Mouse (Mus musculus): ENCODE results near the gene Slc4a4. TPM values are rescaled to one million over a fixed set of nuclear protein-coding genes. Genes with fewer than 3 reads are reported as not detected.
A peak's percentile ranks its signal among the peaks of the same experiment; 100 is the strongest.
"Not testable (repeated sequence)": the region's sequence is repeated elsewhere in the genome, so short reads cannot be mapped to it uniquely, and the experiment has no call there.

The Slc4a4 gene
- total RNA-seq, 1 experiment from 2014 or later = 30.5 TPM

GRCm38 (mm10) chr5:89087916-89088315, 201.3 kb downstream of the Slc4a4 start:
- no peak for DNase-seq

DNA sequence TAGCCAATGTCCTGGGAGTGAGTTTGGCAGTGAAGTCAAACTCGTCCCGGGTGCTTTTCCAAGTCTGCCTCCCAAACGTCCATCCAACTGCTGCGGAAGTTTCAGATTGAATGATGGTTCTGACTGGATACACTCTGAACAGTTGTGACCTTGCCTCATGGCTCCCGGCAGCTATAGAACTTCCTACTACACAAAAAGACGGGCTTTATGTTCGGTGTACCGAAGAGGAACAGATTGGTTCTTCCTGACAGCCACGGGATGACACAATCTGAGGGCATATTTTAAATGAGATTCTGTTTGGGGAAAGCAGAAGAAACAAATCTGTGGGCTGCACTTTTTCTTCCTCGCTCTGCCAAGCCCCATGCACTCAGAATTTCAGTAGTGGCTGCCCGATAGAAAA, 201.8 kb downstream of the Slc4a4 start:
- no peak for DNase-seq

DNA sequence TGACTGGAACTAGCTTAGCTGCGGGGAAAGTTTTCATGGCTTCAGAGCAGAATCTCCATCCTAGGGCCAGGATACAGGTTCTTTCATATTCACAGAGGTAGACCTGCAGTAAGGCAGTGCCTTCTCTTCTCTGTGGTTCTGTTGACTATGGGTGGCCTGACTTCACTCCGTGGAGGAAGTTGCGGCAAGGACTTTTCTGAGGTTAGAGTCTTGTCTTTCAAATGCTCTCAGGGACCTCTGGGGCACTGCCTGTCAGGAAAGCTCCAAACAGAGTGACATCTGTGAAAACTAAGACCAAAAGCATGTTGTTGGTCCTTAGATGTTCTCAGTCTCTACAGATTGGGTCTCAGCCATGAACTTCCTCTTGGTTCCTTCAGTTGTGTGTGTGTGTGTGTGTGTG, 203.5 kb downstream of the Slc4a4 start:
- no peak for DNase-seq

GRCm38 (mm10) chr5:89096371-89096770, 209.8 kb downstream of the Slc4a4 start:
- DNase-seq = no peak

DNA sequence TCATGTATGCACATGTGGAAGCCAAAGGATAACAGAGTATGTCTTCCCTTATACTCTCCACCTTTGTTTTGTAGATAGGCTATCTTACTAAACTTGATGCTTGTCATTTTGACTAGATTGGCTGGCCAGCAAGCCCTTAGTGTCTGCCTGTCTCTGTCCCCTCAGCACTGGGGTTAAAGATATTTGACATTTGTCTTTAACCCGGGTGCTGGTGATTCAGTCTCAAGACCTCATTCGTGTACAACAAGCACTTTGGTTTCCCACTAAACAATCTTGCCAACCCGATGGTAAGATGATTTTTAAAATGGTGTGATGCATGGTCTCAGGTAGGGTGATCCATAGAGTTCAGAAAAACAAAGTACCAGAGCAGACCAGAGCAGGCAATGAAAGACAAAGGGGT, 210.7 kb downstream of the Slc4a4 start:
- no peak for DNase-seq

- no peak for DNase-seq
These were observed 211.5 kb downstream of the Slc4a4 start for GRCm38 (mm10) chr5:89098121-89098520.

DNA sequence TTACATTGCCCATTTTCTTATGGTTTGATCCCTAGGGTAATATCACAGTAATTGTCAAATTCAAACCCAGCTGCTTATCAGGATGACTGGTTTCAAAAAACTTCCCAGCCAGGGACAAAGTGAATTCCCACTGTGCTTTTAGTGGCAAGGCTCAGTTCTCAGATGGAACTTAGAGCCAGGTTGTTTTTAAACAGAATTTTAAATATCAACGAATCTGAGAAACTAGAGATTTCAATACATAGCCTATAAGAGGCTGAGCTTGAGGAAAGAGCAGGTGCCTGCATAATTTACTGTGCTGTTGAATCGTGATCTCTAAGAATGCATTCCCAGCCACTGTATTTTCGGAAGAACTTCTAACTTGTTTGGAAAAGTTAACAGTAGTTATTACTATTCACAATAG, 213.3 kb downstream of the Slc4a4 start:
- DNase-seq = no peak

GRCm38 (mm10) chr5:89102560-89102959, 215.9 kb downstream of the Slc4a4 start:
- no peak for DNase-seq

DNA sequence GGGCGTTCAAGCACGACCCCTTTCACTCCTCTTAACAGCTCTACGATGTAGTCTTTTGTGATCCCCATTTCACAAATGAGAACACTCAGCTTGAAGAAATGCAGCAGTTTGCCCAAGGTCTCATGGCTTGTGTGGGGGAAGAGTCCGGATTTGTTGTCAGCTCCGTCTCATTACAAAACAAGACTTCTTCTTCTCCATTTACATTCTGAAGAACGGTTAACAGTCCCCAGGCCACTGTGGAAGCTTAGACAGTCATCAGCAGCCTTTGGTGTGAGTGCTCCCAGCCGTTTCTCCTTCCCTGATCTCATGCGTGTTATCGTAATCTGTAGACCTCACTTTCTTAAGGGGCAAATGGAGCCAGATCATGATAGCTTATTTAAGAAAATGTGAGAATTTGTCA, 218.7 kb downstream of the Slc4a4 start:
- no peak for DNase-seq

GRCm38 (mm10) chr5:89106217-89106616, 219.6 kb downstream of the Slc4a4 start:
- no peak for DNase-seq

DNA sequence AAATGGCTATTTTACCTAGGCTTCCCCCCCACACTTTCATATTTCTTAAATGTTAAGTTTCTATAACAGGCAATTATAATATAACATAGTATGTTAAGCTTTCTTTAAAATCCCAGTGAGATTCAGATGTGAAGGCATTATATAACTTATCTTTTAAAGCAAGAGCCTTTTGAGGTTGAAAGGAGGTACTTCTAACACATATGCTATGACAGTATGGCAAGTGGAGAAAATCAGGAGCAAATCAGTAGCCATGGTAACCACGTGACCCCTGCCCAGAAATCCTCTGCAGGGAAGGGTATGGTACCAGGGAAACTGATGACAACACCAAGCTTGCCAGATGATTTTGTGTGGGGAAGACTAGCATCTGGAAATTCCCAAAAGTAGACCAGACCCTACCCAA, 222.2 kb downstream of the Slc4a4 start:
- DNase-seq = no peak

DNA sequence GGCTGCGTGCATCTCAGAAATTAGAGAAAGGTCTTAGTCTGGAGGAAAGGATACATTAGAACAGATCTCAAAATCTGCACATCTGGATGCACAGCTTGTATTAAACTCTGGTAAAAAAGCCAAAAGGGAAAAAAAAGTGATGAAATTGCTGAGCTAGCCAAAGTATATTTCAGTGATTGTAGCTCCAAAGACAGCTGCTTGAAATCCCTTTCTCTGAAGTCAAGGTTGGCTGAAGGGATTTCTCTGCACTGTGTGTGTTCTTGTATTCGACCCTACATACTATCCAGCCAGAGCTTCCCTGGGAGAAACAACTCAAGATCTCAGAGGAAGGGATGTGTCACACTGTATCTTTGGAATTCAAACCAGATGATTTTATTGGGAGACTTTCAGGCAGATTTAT, 223.2 kb downstream of the Slc4a4 start:
- no peak for DNase-seq

- not testable (repeated sequence) for DNase-seq
These were observed 225.4 kb downstream of the Slc4a4 start for GRCm38 (mm10) chr5:89111987-89112386.

- DNase-seq = no peak
These were observed 234.3 kb downstream of the Slc4a4 start for GRCm38 (mm10) chr5:89120881-89121280.

GRCm38 (mm10) chr5:89123270-89123903, 236.8 kb downstream of the Slc4a4 start:
- DNase-seq = peak; percentile 54

- DNase-seq = no peak
These were observed 241.6 kb downstream of the Slc4a4 start for GRCm38 (mm10) chr5:89128210-89128609.

- no peak for DNase-seq
These were observed 249.2 kb downstream of the Slc4a4 start for GRCm38 (mm10) chr5:89135776-89136175.

GRCm38 (mm10) chr5:89140070-89140469, 253.5 kb downstream of the Slc4a4 start:
- no peak for DNase-seq

GRCm38 (mm10) chr5:89141761-89142160, 255.1 kb downstream of the Slc4a4 start:
- DNase-seq = no peak

- DNase-seq = no peak
These were observed 259.7 kb downstream of the Slc4a4 start for GRCm38 (mm10) chr5:89146276-89146675.

DNA sequence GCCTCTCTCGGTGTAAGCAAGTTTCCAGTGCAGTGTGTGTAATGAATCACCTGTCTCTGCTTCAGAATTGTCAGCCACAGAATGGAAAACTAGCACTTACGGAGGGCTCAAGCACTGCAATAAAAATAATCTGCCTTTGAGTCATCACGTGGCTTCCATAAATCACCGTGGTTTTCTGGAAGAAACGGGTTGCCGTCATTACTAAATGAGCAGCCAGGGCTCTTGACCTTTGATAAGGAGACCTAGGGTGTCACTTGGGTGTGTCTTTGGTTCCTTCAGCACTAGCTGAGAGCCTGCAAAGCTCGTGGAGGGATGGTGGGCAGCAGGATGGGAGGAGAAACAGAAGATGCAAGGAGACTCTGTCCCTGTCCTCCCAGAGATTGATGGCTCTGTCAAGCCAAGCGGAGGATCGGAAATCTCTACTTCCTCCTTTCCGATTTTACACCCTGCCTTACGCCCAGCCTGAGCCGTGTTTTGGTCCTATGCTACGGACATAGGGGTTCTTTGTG, 260.7 kb downstream of the Slc4a4 start:
- no peak for DNase-seq

- no peak for DNase-seq
These were observed 262.9 kb downstream of the Slc4a4 start for GRCm38 (mm10) chr5:89149436-89150040.

DNA sequence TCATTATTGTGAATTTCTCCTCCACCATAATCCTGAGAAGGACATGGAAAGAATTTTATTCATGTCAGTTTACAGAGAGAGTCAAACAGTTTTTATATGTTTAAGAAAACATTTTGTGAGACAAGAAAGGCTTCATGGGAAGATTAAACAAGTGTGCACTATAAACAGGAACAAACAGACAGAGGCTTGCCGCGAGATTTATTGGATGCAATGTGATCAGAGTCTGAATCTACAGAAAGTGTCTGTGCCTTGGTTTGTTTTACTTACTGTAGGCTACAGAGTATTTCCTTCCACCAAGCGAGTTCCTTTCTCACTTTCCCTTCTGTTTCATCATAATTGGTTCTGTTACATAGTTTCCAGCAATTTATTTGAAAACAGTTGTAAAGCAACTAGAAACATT, 264.5 kb downstream of the Slc4a4 start:
- DNase-seq = no peak

GRCm38 (mm10) chr5:89171025-89171718, 284.6 kb downstream of the Slc4a4 start:
- no peak for DNase-seq

Measured in adrenal gland, postnatal 25 days (tissue).